ENCODE assay signal across 14 mouse cellular contexts in genomic region chr3:17788334-17788720, GRCm38 (mm10).
DNase-seq lines count a peak whose midpoint lies in the region; ATAC-seq and TF ChIP-seq lines count a peak whose summit lies in the region.
"Had no signal": no experiment of that assay in that cellular context is flagged by ENCODE, and none has a peak within 500 bp of the region (broad histone marks: within the 10 kb centered on the region; RNA-seq: fewer than 3 reads in every experiment).

No protein-coding gene starts in this region.

- H3K4me1 ChIP-seq in forebrain, embryonic 10.5 days, result peaks cover 58% of the 10 kb centered on the region
- peaks cover 15% of the 10 kb centered on the region; the same call in 1 of the 2 replicates for H3K4me1 ChIP-seq in forebrain, postnatal 0 days (ENCODE audit: insufficient read depth)
- peaks cover 26% of the 10 kb centered on the region for H3K4me1 ChIP-seq in midbrain, embryonic 12.5 days
- peaks cover 17% of the 10 kb centered on the region for H3K4me1 ChIP-seq in neural tube, embryonic 15.5 days

- H3K27me3 ChIP-seq in forebrain, embryonic 10.5 days (ENCODE audit: poor library complexity, severe bottlenecking), result peaks cover 81% of the 10 kb centered on the region
- H3K27me3 ChIP-seq in forebrain, postnatal 0 days (ENCODE audit: insufficient read depth, low read length), result no peaks in the 10 kb centered on the region
- H3K27me3 ChIP-seq in midbrain, embryonic 12.5 days, result no peaks in the 10 kb centered on the region
- no peaks in the 10 kb centered on the region for H3K27me3 ChIP-seq in neural tube, embryonic 15.5 days (replicated peaks)

- no peak for ATAC-seq in forebrain, postnatal 0 days
- ATAC-seq in midbrain, embryonic 12.5 days (ENCODE audit: low FRiP score, low read depth), result no peak
- ATAC-seq in neural tube, embryonic 15.5 days (ENCODE audit: low FRiP score), result peak; percentile 15; the same call in 1 of the 2 replicates
- ATAC-seq: activated CD4-positive, CD25-positive, alpha-beta regulatory T cell, adult 4 months; CD4-positive, CD25-positive, alpha-beta regulatory T cell, adult 4 months had no signal

- peak overlapping the region; percentile 60 for H3K9ac ChIP-seq in forebrain, postnatal 0 days
- H3K9ac ChIP-seq in midbrain, embryonic 12.5 days (replicated peaks), result peak overlapping the region; percentile 98
- peak overlapping the region; percentile 91 for H3K9ac ChIP-seq in neural tube, embryonic 15.5 days (replicated peaks)
- H3K9ac ChIP-seq: embryonic facial prominence, embryonic 13.5 days; limb, embryonic 12.5 days had no signal

- 25% methylated on average over 4 of the region's 4 CpGs for WGBS in forebrain, embryonic 10.5 days
- 50% methylated on average over 4 of the region's 4 CpGs for WGBS in forebrain, postnatal 0 days
- 26% methylated on average over 4 of the region's 4 CpGs for WGBS in midbrain, embryonic 12.5 days
- WGBS in neural tube, embryonic 15.5 days, result 17% methylated on average over 4 of the region's 4 CpGs

- no peak for DNase-seq in forebrain, embryonic 10.5 days (ENCODE audit: extremely low spot score, low spot score)
- DNase-seq in forebrain, postnatal 0 days, result peak; percentile 53
- no peak for DNase-seq in heart, adult 11 months
- no peak for DNase-seq in heart, postnatal 25 days (ENCODE audit: low spot score)
- DNase-seq in thymus, postnatal 25 days, result no peak
- DNase-seq: heart, postnatal 14 days; kidney, adult 11 months; lung, postnatal 4 days had no signal

- H3K4me2 ChIP-seq in forebrain, postnatal 0 days (ENCODE audit: low read depth), result peak overlapping the region; percentile 99
- peak overlapping the region; percentile 88 for H3K4me2 ChIP-seq in midbrain, embryonic 12.5 days (replicated peaks)
- H3K4me2 ChIP-seq in neural tube, embryonic 15.5 days, result peak overlapping the region; percentile 93
- H3K4me2 ChIP-seq: embryonic facial prominence, embryonic 13.5 days; limb, embryonic 12.5 days had no signal

- H3K9me3 ChIP-seq in forebrain, embryonic 10.5 days, result 0 out of 2 replicates have a peak, but pooled peaks cover 2% of the 10 kb centered on the region
- H3K9me3 ChIP-seq in forebrain, postnatal 0 days (ENCODE audit: low read length), result no peaks in the 10 kb centered on the region
- H3K9me3 ChIP-seq in midbrain, embryonic 12.5 days, result no peaks in the 10 kb centered on the region
- no peaks in the 10 kb centered on the region for H3K9me3 ChIP-seq in neural tube, embryonic 15.5 days (replicated peaks)
- H3K9me3 ChIP-seq: embryonic facial prominence, embryonic 13.5 days; limb, embryonic 12.5 days had no signal

- no peaks in the 10 kb centered on the region for H3K36me3 ChIP-seq in forebrain, embryonic 10.5 days (replicated peaks)
- no peaks in the 10 kb centered on the region for H3K36me3 ChIP-seq in forebrain, postnatal 0 days (ENCODE audit: insufficient read depth)
- no peaks in the 10 kb centered on the region for H3K36me3 ChIP-seq in midbrain, embryonic 12.5 days
- no peaks in the 10 kb centered on the region for H3K36me3 ChIP-seq in neural tube, embryonic 15.5 days
- H3K36me3 ChIP-seq: embryonic facial prominence, embryonic 13.5 days; limb, embryonic 12.5 days had no signal

- H3K4me3 ChIP-seq in forebrain, embryonic 10.5 days, result peak overlapping the region; percentile 70; the same call in 1 of the 2 replicates
- peak overlapping the region; percentile 57 for H3K4me3 ChIP-seq in forebrain, postnatal 0 days (ENCODE audit: low read depth, low read length)
- peak overlapping the region; percentile 81 for H3K4me3 ChIP-seq in midbrain, embryonic 12.5 days
- H3K4me3 ChIP-seq in neural tube, embryonic 15.5 days (replicated peaks), result peak overlapping the region; percentile 62
- H3K4me3 ChIP-seq: embryonic facial prominence, embryonic 13.5 days; limb, embryonic 12.5 days had no signal

- intact Hi-C loops in heart, postnatal 25 days (cut with DNase I), result no loop called here

- no peak for TF ChIP-seq CTCF in forebrain, postnatal 0 days (IDR thresholded peaks at IDR 0.05; ENCODE audit: low read depth)

- H3K27ac ChIP-seq in forebrain, embryonic 10.5 days, result peak overlapping the region; percentile 98
- H3K27ac ChIP-seq in forebrain, postnatal 0 days (ENCODE audit: low read depth, low read length), result peak overlapping the region; percentile 99
- peak overlapping the region; percentile 100 for H3K27ac ChIP-seq in midbrain, embryonic 12.5 days (replicated peaks)
- H3K27ac ChIP-seq in neural tube, embryonic 15.5 days (replicated peaks), result peak overlapping the region; percentile 100
- H3K27ac ChIP-seq: embryonic facial prominence, embryonic 13.5 days; limb, embryonic 12.5 days had no signal
